Mouse (Mus musculus) cerebellum, postnatal 14 days (tissue): ENCODE results near the gene Map3k3.
"Not testable (repeated sequence)": the region's sequence is repeated elsewhere in the genome, so short reads cannot be mapped to it uniquely, and the experiment has no call there.

Experiments
- DNase-seq, 2 experiments: peaks; one replicate each; pipeline ENCODE4 v3.0.0; 2021; ENCODE audit warnings: mixed read lengths in 2 of 2

Gene Map3k3

DNA sequence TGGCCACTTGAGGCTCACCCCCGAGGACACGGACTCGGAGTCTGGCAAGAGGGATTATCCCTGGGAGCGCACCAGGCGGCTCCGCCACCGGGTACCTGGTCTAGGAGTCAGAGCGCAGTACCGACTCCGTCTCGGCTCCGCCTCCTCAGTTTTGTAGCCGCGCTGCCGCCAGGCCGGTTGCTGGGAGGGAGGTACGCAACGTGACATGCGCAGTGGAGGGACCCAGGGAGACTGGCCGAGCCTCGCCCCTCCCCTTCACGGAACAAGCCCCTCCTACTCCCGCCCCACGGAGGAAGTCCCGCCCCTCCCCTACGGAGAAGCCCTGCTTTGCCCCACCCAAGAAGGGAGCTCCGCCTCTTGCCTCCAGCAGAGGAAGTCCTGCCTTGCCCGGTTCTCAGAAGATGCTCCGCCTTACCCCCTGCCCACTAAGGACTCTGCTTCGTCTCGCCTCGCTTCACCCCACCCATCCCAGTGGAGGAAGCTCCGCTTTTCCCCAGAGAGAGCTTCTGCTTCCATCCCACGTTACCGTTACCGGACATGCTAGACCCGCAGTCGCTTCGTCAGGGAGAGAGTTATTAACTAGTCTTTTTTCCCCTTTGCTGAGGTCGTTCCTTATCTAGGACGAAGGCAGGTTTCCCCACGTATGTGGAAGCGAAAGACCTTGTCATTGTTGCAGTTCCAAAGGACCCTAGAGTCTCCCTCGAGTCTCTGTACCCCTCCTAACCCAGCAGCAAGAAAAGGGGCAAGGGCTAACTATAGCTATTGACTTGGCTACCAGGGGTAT, 109.2 kb downstream of the Map3k3 start:
- peak; percentile 97 to 98 for DNase-seq

DNA sequence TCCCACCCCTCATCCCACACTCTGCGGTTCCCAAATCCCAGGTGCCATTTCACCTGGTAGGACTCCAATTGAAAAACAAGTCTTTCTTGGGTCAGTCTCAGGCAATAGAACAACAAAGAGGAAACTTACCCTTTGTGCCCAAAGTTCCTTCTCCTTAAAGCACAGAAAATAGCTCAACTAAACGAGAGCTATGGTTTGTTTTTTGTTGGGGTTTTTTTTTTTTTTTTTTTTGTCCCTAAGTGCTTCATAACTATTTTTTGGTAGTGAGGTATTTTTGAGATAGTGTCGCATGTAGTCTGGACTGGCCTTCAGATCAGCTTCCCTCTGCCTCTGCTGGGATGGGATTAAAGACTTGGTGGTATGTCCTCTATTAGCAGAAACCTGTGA, 109.7 kb downstream of the Map3k3 start:
- DNase-seq = no peak

DNA sequence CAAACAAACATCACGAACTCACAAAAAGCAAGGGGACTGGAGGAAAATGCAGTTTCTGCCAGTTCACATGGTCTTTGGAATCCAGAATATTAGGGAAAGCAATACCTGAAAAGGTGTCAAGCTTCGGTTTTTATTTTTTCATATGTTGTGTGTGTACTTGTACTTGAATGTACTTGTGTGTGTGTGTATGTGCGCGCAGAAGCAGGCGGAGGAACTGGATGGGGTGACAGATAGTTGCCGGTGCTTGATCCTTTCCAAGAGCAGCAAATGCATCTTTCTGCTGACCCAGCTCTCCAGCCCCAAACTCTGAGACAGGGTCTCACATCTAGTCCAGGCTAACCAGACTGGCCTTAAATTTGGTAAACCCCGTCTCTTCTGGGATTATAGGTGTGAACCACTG, 110.5 kb downstream of the Map3k3 start:
- no peak for DNase-seq

DNA sequence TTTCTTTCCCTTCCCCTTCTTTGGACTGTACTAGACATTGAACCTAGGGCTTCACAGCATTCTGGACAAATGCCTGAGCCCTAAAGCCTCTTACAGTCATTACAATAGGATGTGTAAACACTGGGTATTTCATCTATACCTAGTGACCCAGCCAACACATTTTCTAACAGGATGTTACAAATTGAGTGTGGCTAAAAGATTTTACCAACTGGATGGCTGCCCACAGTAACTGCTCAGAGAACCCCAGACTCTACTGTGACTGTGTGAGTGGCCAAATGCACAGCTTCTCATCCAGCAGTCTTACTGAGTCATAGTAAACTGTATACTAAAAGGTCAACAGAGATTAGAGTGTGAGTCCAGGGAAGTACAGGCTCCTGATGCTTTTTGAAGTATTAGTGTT, 110.9 kb downstream of the Map3k3 start:
- no peak for DNase-seq

DNA sequence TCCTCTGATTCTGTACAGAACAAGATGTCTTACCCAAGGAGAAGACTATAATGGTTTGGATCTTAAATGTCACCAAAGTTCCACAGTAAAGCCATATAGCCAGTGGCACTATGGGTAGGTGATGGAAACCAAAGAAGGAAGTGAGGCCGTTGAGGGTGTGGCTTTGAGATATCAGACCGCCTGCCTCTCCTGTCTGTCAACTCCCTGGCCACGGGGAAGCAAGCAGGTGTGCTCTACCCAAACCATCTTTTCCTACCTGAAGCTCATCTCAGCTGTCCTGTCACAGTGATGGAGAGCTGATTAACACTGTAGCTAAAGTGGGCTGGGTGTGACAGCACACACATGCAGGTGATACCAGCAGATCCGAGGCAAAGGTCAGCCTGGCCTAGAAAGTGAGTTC, 113.9 kb downstream of the Map3k3 start:
- no peak for DNase-seq

DNA sequence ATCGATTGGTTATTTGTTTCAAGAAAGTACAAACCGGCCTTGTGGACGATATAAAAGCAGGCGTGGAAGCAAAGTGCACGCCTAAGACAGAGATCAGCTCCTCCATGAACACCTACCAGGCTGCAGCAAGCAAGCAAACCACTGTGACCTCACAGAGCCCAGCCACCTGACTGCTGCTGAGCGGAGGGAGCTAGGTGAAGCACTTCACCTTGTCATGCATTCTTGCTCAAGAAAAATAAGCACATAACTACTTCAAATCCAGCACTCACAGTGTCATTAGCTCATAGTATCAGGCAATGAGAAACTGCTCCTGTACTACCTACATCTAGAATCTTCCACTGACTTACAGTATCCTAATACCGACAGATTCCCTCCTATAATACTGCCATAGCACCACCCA, 115.6 kb downstream of the Map3k3 start:
- not testable (repeated sequence) for DNase-seq

DNA sequence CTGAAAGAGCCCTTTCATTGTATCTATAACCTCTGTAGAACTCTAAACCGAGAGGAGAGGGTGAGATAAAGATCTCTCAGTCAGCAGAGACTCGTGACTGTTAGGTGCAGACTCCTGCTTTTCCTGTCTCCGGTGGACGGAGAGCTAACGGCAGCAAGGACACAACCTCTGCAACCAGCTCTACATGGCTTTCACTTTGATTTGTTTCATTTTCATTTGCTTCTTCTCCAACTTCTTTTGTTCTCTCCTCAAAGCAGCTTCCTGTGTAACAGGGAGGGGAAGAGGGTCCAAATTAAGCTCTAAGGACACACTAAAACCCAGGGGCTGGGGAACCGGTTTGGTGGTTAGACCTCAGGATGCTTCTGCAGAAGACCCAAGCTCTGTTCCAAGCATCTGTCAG, 116.3 kb downstream of the Map3k3 start:
- no peak for DNase-seq

DNA sequence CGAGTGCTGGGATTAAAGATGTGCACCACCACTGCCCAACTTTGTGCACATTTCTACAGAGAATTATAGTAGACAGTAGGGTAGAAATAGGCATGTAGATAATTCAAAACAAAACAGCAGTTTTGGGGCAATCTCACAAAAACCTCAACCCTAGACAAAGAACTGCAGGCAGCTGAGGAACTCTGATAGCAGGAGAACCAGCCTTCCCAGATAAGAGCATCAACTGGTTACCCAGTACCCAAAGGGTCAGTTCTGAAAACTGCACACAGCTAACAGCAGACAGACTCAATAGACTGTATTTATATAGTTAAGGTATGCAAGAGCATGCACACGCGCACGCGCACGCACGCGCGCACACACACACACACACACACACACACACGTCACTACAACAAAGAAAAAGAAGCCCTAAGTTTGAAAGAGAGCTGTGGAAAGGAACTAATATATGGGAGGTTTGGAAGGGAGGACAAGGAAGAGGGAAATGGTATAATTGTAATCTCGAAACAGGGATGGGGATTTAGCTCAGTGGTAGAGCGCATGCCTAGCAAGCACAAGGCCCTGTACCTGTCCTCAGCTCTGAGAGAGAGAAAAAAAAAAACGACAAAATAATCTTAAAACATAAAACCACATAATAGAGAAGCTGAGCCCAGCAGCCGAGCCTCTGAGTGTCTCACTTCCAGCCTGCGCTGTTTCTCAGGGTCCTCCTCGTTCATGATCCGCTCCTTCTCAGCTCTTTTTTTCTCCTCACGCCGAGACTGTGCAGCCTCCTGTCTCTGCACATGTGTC, 117.1 kb downstream of the Map3k3 start:
- DNase-seq = no peak

DNA sequence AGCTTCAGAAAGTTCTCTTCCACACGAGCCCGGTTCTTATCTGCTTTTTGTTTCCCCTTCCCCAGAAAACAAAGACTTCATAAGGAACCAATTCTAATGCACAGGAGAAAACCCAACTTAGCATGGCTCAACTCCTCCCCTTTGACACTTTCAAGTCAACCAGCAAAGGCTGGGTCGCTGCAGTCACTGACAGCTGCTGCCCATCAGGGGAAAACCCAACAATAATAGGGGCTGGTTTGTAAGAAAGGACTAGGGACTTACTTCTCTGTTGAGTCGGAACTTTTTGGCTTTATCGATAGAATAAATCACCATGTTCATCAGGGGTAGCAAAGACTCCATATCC, 117.7 kb downstream of the Map3k3 start, which contains the start of gene Strada:
Gene Strada, minus strand, starts transcription at position 46 of the 343 bp plus-strand sequence.
- no peak for DNase-seq
